Mouse (Mus musculus): ENCODE results near the gene B4galnt1. TPM values are rescaled to one million over a fixed set of nuclear protein-coding genes. Genes with fewer than 3 reads are reported as not detected.

B4galnt1 gene
- polyA plus RNA-seq (2015; fragmentation: Nextera tagmentation; extraction: Ambion mirVana): 3.5 and 5.2 TPM in 2 replicates

DNA sequence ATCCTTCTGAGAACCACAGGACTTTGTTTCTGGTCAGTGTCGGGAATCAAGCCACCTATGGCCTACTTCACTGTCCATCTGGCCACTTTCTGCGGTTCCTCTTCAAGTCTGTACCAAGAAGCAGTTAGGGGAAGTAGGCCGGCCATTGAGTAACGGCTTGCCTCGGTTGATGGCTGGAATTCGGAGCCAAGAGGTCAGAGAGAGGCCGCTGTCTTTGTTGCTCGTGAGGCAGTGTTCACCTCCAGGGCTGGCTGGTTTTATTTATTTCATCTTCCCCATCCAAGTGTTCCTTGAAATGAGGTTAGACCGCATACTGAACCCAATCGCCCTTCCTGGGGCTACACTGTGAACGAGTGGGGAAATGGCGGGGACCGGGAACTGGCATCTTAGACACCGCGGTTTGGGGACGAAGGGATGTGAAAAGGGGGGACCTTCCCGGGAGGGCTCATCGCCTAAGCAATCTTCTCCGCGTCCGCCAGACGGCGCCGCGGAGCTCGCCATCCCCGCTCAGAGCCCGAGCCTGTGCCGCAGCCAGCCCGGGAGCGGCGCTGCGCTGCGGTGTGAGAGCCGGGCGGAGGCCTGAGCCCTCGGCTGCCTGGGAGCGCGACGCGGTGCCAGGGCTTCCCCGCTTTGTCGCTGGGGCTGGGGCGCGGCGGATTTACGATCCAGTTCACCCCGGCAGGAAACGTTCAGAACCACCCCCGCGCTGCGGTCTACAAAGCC, at the start of gene B4galnt1:
TSS of gene B4galnt1 (plus strand) at position 595 of the 723 bp plus-strand sequence.
- ATAC-seq (ENCODE audit: low read depth): peak; percentile 91
- H3K9me3 ChIP-seq (ENCODE audit: control insufficient read depth, low read length): no peaks in the 10 kb centered on the region
- 0 out of 2 replicates have a peak within 1 kb of the TSS, but pooled peaks have one; percentile 27 for H3K27ac ChIP-seq (ENCODE audit: low read length)
- H3K9ac ChIP-seq (ENCODE audit: low read length): peak within 1 kb of the TSS; percentile 67
- peaks cover 51% of the 10 kb centered on the region for H3K27me3 ChIP-seq (ENCODE audit: control insufficient read depth, insufficient read depth, low read depth, low read length)
- 3% methylated on average over 52 of the region's 52 CpGs for WGBS
- peaks cover 17% of the 10 kb centered on the region for H3K4me1 ChIP-seq (replicated peaks; ENCODE audit: control insufficient read depth, insufficient read depth, low read length)
- H3K36me3 ChIP-seq (ENCODE audit: control insufficient read depth, insufficient read depth, low read length): no peaks in the 10 kb centered on the region
- H3K4me3 ChIP-seq (ENCODE audit: low read length): peak within 1 kb of the TSS; percentile 62
- peak within 1 kb of the TSS; percentile 100 for H3K4me2 ChIP-seq (ENCODE audit: low read depth, low read length)

DNA sequence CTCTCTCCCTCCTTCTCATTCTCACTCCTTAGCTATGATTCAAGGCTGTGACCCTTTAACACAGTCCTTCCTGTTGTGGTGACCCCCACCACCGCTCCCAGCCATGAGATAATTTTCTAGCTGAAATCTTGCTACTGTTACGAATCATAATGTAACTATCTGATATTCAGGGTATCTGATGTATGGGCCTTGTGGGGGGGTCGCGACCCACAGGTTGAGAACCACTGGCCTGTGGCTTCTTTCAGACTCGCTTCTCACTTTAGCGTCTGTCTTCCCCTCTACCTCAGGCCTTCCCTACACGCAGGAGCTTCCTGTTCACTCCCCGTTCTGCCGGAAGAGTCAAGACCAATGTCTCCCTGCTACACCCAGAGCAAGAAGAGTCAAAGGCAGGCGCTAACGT, 46.6 kb upstream of the B4galnt1 start:
- Histone ChIP-seq H3K4me3 (ENCODE audit: low read length) (no peak overlapping the region), H3K9me3 (ENCODE audit: control insufficient read depth, low read length) (no peaks in the 10 kb centered on the region), H3K36me3 (ENCODE audit: control insufficient read depth, insufficient read depth, low read length) (peaks cover 15% of the 10 kb centered on the region), H3K27ac (ENCODE audit: low read length) (no peak overlapping the region), H3K4me1 (replicated peaks; ENCODE audit: control insufficient read depth, insufficient read depth, low read length) (peaks cover 13% of the 10 kb centered on the region), H3K9ac (ENCODE audit: low read length) (no peak overlapping the region), H3K4me2 (ENCODE audit: low read depth, low read length) (no peak overlapping the region), H3K27me3 (ENCODE audit: control insufficient read depth, insufficient read depth, low read depth, low read length) (no peaks in the 10 kb centered on the region)
- ATAC-seq (ENCODE audit: low read depth): no peak
- 89% methylated on average over 11 of the region's 11 CpGs for WGBS

DNA sequence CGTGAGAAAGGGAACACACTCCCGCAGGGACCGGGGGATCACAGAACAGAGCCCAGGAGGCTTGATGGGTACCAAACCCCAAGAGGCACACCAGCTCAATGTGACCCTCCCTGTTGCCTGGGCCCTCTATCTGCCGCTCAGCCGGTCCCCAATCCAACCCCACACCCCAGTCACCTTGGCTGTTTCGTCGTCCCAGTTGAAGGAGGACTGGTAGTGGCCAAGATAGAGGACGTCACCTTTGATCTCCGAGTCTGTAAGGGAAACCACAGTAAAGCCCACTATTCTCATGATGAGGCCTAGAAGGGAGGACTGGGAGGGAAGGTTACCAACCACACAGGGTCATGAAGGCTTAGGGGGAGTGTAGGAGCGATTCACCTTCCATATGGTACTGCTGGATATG, 45.8 kb upstream of the B4galnt1 start:
- ATAC-seq (ENCODE audit: low read depth): no peak
- WGBS: 93% methylated on average over 10 of the region's 10 CpGs
- Histone ChIP-seq H3K27me3 (ENCODE audit: control insufficient read depth, insufficient read depth, low read depth, low read length) (no peaks in the 10 kb centered on the region), H3K4me2 (ENCODE audit: low read depth, low read length) (no peak overlapping the region), H3K27ac (ENCODE audit: low read length) (no peak overlapping the region), H3K4me1 (replicated peaks; ENCODE audit: control insufficient read depth, insufficient read depth, low read length) (peaks cover 13% of the 10 kb centered on the region), H3K9me3 (ENCODE audit: control insufficient read depth, low read length) (no peaks in the 10 kb centered on the region), H3K36me3 (ENCODE audit: control insufficient read depth, insufficient read depth, low read length) (peaks cover 15% of the 10 kb centered on the region), H3K4me3 (ENCODE audit: low read length) (no peak overlapping the region), H3K9ac (ENCODE audit: low read length) (no peak overlapping the region)

DNA sequence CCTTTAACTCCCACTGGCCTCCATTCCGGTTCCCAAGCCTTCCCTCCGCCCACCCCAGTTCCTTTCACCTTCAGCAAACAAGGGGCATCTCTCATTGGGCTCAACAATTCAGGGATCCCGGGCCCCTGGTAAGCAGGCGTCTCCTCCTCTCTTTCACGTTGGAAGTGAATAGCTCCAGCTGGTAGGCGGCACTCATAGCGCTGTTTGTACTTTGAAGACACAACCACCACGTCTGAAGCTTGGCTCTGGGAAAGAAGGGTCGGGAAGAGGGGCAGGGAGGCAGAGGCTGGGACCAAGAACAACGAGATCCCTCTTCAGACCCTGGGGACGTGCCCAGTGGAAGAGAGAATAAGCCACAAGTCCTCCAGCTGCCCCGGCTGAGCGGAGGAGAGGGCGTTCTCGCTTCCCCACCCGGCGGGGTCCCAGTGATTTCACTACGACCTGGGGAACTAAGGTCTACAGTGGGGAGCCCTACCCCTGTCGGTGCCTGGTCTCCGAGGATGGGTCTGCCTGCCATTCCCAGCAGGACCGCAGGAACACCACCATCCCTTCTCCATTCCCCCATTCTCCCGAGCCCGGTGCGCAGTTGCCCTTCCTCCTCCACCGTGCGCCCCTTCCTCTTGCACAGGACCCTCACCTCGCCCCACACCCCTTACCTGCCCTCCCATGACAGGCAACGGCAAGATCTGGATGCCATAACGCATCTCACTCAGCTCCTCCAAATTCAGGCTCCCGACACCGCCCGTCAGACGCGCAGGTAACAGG, 44.5 kb upstream of the B4galnt1 start:
- no peaks in the 10 kb centered on the region for H3K27me3 ChIP-seq (ENCODE audit: control insufficient read depth, insufficient read depth, low read depth, low read length)
- no peaks in the 10 kb centered on the region for H3K9me3 ChIP-seq (ENCODE audit: control insufficient read depth, low read length)
- peaks cover 15% of the 10 kb centered on the region for H3K36me3 ChIP-seq (ENCODE audit: control insufficient read depth, insufficient read depth, low read length)
- H3K4me1 ChIP-seq (replicated peaks; ENCODE audit: control insufficient read depth, insufficient read depth, low read length): peaks cover 13% of the 10 kb centered on the region
- peak; percentile 21 for ATAC-seq (ENCODE audit: low read depth)
- WGBS: 2% methylated on average over 34 of the region's 34 CpGs
- no peak overlapping the region for H3K27ac ChIP-seq (ENCODE audit: low read length)
- peak overlapping the region; percentile 81 for H3K9ac ChIP-seq (ENCODE audit: low read length)
- H3K4me2 ChIP-seq (ENCODE audit: low read depth, low read length): peak overlapping the region; percentile 79
- peak overlapping the region; percentile 93 for H3K4me3 ChIP-seq (ENCODE audit: low read length)

DNA sequence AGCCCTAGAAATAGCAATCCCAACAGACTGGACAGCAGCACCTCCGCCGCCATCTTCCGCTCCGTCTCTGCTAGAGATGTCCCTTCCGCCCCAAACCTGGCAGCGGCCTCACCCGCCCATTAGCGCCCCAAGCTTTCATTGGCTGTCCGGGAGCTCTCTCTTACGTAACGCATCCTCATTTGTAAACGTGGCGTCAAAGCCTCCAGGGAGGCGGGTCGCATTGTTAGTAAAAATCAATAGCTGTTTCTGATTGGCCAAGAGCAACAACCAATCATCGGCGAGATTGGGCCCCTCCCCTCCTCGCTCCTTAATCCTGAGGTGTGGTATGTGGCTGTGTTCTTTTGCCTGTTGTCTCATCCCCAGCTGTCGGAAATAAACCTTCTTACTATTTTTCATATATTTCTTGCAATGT, 44.0 kb upstream of the B4galnt1 start, which contains the start of gene Os9:
TSS of gene Os9 (minus strand) at position 66 of the 412 bp plus-strand sequence.
- H3K9ac ChIP-seq (ENCODE audit: low read length): peak within 1 kb of the TSS; percentile 81
- peaks cover 14% of the 10 kb centered on the region for H3K36me3 ChIP-seq (ENCODE audit: control insufficient read depth, insufficient read depth, low read length)
- no peaks in the 10 kb centered on the region for H3K27me3 ChIP-seq (ENCODE audit: control insufficient read depth, insufficient read depth, low read depth, low read length)
- no peaks in the 10 kb centered on the region for H3K9me3 ChIP-seq (ENCODE audit: control insufficient read depth, low read length)
- H3K4me1 ChIP-seq (replicated peaks; ENCODE audit: control insufficient read depth, insufficient read depth, low read length): peaks cover 13% of the 10 kb centered on the region
- no peak within 1 kb of the TSS for H3K27ac ChIP-seq (ENCODE audit: low read length)
- peak; percentile 99 for ATAC-seq (ENCODE audit: low read depth)
- peak within 1 kb of the TSS; percentile 79 for H3K4me2 ChIP-seq (ENCODE audit: low read depth, low read length)
- peak within 1 kb of the TSS; percentile 93 for H3K4me3 ChIP-seq (ENCODE audit: low read length)
- under 1% methylated on average over 19 of the region's 19 CpGs for WGBS

DNA sequence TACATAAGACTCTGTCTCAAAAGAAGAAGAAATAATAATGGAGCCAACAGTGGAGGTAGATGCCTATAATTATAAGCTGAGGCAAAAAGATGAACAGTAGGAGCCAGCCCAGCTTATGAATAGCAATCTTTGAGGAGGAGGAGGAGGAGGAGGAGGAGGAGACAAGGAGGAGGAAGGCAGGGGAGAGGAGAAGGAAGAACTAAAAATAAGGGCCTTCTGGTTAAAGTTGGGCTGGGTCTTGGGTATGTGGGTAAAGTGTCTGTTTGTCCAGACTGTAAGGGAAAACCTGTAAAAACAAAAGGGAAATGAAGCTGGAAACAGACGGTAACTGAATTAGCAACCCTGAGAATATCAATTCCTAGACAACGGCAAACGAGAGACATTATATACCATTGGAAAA, 43.0 kb upstream of the B4galnt1 start:
- no peaks in the 10 kb centered on the region for H3K9me3 ChIP-seq (ENCODE audit: control insufficient read depth, low read length)
- ATAC-seq (ENCODE audit: low read depth): no peak
- no peaks in the 10 kb centered on the region for H3K27me3 ChIP-seq (ENCODE audit: control insufficient read depth, insufficient read depth, low read depth, low read length)
- no peak overlapping the region for H3K4me2 ChIP-seq (ENCODE audit: low read depth, low read length)
- H3K27ac ChIP-seq (ENCODE audit: low read length): no peak overlapping the region
- peaks cover 9% of the 10 kb centered on the region for H3K36me3 ChIP-seq (ENCODE audit: control insufficient read depth, insufficient read depth, low read length)
- H3K4me1 ChIP-seq (replicated peaks; ENCODE audit: control insufficient read depth, insufficient read depth, low read length): peaks cover 13% of the 10 kb centered on the region
- H3K4me3 ChIP-seq (ENCODE audit: low read length): no peak overlapping the region
- no peak overlapping the region for H3K9ac ChIP-seq (ENCODE audit: low read length)
- 90% methylated on average over 3 of the region's 3 CpGs for WGBS

DNA sequence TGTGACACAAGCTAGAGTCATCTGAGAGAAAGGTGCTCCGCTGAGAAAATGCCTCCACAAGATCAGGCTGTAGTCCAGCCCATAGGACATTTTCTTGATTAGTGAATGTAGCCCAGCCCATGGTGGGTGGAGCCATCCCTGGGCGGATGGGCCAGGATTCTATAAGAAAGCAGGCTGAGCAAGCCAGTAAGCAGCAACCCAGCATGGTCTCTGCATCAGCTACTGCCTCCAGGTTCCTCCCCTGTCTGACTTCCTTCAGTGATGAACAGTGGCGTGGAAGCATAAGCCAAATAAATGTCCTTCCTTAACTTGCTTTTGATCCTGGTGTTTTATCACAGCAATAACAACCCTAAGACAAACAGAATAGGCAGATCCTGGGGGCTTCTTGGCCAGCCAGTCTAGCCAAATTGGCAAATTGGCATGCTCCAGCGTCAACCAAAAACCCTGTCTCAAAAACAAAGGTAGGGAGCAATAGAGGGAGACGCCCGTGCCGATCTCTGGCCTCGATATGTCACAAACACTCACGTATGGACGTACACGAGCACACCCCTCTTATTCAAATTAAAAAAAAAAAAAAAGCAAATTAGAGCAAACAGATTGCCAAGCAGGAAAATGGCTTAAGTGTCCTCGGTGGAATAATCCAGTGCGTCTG, 42.1 kb upstream of the B4galnt1 start:
- Histone ChIP-seq H3K4me1 (replicated peaks; ENCODE audit: control insufficient read depth, insufficient read depth, low read length) (peaks cover 13% of the 10 kb centered on the region), H3K9me3 (ENCODE audit: control insufficient read depth, low read length) (no peaks in the 10 kb centered on the region), H3K27me3 (ENCODE audit: control insufficient read depth, insufficient read depth, low read depth, low read length) (no peaks in the 10 kb centered on the region), H3K36me3 (ENCODE audit: control insufficient read depth, insufficient read depth, low read length) (peaks cover 6% of the 10 kb centered on the region), H3K4me2 (ENCODE audit: low read depth, low read length) (peak overlapping the region; percentile 50), H3K27ac (ENCODE audit: low read length) (no peak overlapping the region), H3K9ac (ENCODE audit: low read length) (peak overlapping the region; percentile 27; the same call in 1 of the 2 replicates), H3K4me3 (ENCODE audit: low read length) (peak overlapping the region; percentile 28)
- WGBS: 18% methylated on average over 13 of the region's 13 CpGs
- ATAC-seq (ENCODE audit: low read depth): no peak; the same call in 1 of the 2 replicates

DNA sequence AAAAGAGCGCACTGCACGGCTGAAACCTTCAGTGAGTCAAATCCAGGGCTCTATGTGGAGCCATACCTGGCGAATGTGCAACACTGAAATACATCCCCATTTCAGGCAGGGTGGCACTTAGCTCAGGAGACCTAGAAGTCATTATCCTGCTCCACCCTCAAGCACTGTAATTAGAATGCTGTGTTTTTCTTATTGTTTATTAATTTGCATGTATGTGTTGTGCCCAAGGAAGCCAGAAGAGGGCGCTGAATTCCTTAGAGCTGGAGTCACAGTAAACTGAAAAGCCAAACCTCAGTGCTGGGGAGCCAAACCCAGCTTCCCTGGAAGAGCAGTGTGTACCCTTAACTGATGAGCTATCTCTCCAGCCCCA, 41.6 kb upstream of the B4galnt1 start:
- H3K4me2 ChIP-seq (ENCODE audit: low read depth, low read length): peak overlapping the region; percentile 50
- H3K27me3 ChIP-seq (ENCODE audit: control insufficient read depth, insufficient read depth, low read depth, low read length): no peaks in the 10 kb centered on the region
- H3K4me1 ChIP-seq (replicated peaks; ENCODE audit: control insufficient read depth, insufficient read depth, low read length): peaks cover 13% of the 10 kb centered on the region
- H3K4me3 ChIP-seq (ENCODE audit: low read length): peak overlapping the region; percentile 28
- no peak for ATAC-seq (ENCODE audit: low read depth)
- H3K9me3 ChIP-seq (ENCODE audit: control insufficient read depth, low read length): no peaks in the 10 kb centered on the region
- no peak overlapping the region for H3K27ac ChIP-seq (ENCODE audit: low read length)
- WGBS: 15% methylated on average over 4 of the region's 4 CpGs
- peaks cover 5% of the 10 kb centered on the region for H3K36me3 ChIP-seq (ENCODE audit: control insufficient read depth, insufficient read depth, low read length)
- H3K9ac ChIP-seq (ENCODE audit: low read length): peak overlapping the region; percentile 27; the same call in 1 of the 2 replicates

All from lung, embryonic 16.5 days (tissue).